Mouse (Mus musculus): ENCODE data around the gene Rab1b. TPM values are rescaled to one million over a fixed set of nuclear protein-coding genes. Genes with fewer than 3 reads are reported as not detected.

The Rab1b gene
- total RNA-seq, 2 experiments from 2014 or later: 179 to 194 TPM

- no peak for DNase-seq (ENCODE audit: low spot score in 2 of 2)
Measured at GRCm38 (mm10) chr19:5052166-5052822, 54.6 kb downstream of the Rab1b start.

GRCm38 (mm10) chr19:5051515-5051914 lies 55.4 kb downstream of the Rab1b start:
- no peak for DNase-seq (ENCODE audit: low spot score in 2 of 2)

GRCm38 (mm10) chr19:5051031-5051430 lies 55.8 kb downstream of the Rab1b start:
- peak in 1 of 2 experiments; percentile 29 for DNase-seq (ENCODE audit: low spot score in 2 of 2)

GRCm38 (mm10) chr19:5050047-5050905 lies 56.6 kb downstream of the Rab1b start, which contains the start of gene Rin1:
TSS of gene Rin1 (plus strand) at chr19:5050481.
- DNase-seq (ENCODE audit: low spot score in 2 of 2): peak in 1 of 2 experiments; percentile 47

GRCm38 (mm10) chr19:5049325-5049724 lies 57.5 kb downstream of the Rab1b start:
- no peak for DNase-seq (ENCODE audit: low spot score in 2 of 2)

Other genes starting within 250 kb of the Rab1b start
- gene Actn3, start 229.2 kb downstream of the Rab1b start, total RNA-seq (2021): 1 to 10 TPM in 1 of 2 experiments, under 1 TPM in 1; 0.73 to 1.5 TPM
- gene Zdhhc24, start 228.4 kb downstream of the Rab1b start, total RNA-seq (2021): 10 to 100 TPM; 16.9 to 20.5 TPM
- gene Bbs1, start 200.4 kb downstream of the Rab1b start, total RNA-seq (2021): 1 to 10 TPM; 5.1 to 8.9 TPM
- 10 to 100 TPM; 51.4 to 86.6 TPM for gene Dpp3, start 178.8 kb downstream of the Rab1b start, total RNA-seq (2021)
- 1 to 10 TPM; 6.8 to 8.9 TPM for gene Peli3, start 163.9 kb downstream of the Rab1b start, total RNA-seq (2021)
- 10 to 100 TPM; 51.3 to 59.1 TPM for gene Mrpl11, start 144.9 kb downstream of the Rab1b start, total RNA-seq (2021)
- under 1 TPM; 0.35 to 0.46 TPM for gene Npas4, start 116.8 kb downstream of the Rab1b start, total RNA-seq (2021)
- 1 to 10 TPM; 2.9 to 4.5 TPM for gene Slc29a2, start 83.2 kb downstream of the Rab1b start, total RNA-seq (2021)
- gene B4gat1, start 68.2 kb downstream of the Rab1b start, total RNA-seq (2021): 10 to 100 TPM; 25.9 to 31.8 TPM
- gene AC124502.3, start 68.2 kb downstream of the Rab1b start, total RNA-seq (2021): 1 to 10 TPM in 1 of 2 experiments, under 1 TPM in 1; 0.73 to 1.5 TPM
- 10 to 100 TPM; 28.4 to 29.3 TPM for gene Brms1, start 65.7 kb downstream of the Rab1b start, total RNA-seq (2021)
- gene Rin1, start 56.6 kb downstream of the Rab1b start, total RNA-seq (2021): 1 to 10 TPM; 3.4 to 4.2 TPM
- 10 to 100 TPM in 1 of 2 experiments, 1 to 10 TPM in 1; 7.3 to 16.2 TPM for gene Cd248, start 39.0 kb downstream of the Rab1b start, total RNA-seq (2021)
- 1 to 10 TPM; 1.4 to 1.5 TPM for gene Tmem151a, start 21.5 kb downstream of the Rab1b start, total RNA-seq (2021)
- gene Yif1a, start 18.5 kb downstream of the Rab1b start, total RNA-seq (2021): 10 to 100 TPM; 56.4 to 75.3 TPM
- gene Cnih2, start 8.6 kb downstream of the Rab1b start, total RNA-seq (2021): 1 to 10 TPM; 1.9 to 2.3 TPM
- 10 to 100 TPM; 49.2 to 49.8 TPM for gene Klc2, start 11.5 kb upstream of the Rab1b start, total RNA-seq (2021)
- 10 to 100 TPM; 15.1 to 20.7 TPM for gene Pacs1, start 166.0 kb upstream of the Rab1b start, total RNA-seq (2021)
- 100 to 1,000 TPM; 139 to 173 TPM for gene Sf3b2, start 188.4 kb upstream of the Rab1b start, total RNA-seq (2021)
- gene Gal3st3, start 191.3 kb upstream of the Rab1b start, total RNA-seq (2021): under 1 TPM; 0.13 to 0.29 TPM
- gene Catsper1, start 228.7 kb upstream of the Rab1b start, total RNA-seq (2021): not detected
- 1 to 10 TPM; 2.5 to 3.2 TPM for gene Cst6, start 242.5 kb upstream of the Rab1b start, total RNA-seq (2021)